Mouse (Mus musculus): Measurements from ENCODE around the gene Igflr1.

Igflr1 gene

GRCm38 (mm10) chr7:30564970-30565571 lies at the start of gene Igflr1:
Gene Igflr1, plus strand, starts transcription at chr7:30565427.
- no peak for DNase-seq (ENCODE audit: low spot score in 2 of 2)

DNA sequence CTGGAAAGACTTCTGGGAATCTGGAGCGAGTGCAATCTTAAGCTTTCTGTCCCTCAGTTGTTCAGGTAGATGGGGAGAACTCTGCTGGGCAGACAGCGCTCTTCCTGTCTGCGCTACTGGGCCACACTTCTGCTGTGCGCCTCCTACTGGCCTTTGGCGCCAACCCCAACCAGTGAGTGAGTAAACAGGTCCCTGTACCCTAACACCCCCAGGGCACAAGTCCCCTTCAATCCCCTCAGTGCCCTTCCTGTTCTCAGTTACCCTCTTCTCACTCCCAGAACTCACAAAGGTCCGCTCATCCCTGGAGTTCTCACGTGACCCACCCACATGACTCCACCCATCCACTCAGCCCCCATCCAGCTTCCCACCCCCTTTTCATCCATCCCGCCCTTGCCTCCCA lies 46.9 kb upstream of the Igflr1 start:
- no peak for DNase-seq (ENCODE audit: low spot score in 2 of 2)

DNA sequence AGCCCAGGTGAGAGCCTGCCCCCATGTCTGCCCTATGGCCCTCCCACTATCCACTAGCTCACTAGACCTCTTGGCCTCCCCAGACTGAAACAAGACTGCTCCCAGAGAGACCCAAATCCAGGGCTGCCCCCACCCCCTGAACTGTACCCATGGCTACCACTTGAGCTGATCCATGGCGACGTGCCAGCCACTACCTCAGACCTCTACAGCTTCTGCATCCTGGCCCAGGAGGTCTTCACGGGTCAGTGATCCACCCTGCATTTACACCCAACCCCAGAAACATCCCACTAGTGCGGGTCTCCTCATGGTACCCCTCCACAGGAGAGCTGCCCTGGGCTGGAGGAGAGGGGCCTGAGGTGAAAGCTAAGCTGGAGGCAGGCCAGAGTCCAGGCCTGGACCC lies 44.8 kb upstream of the Igflr1 start:
- DNase-seq (ENCODE audit: low spot score in 2 of 2): no peak

DNA sequence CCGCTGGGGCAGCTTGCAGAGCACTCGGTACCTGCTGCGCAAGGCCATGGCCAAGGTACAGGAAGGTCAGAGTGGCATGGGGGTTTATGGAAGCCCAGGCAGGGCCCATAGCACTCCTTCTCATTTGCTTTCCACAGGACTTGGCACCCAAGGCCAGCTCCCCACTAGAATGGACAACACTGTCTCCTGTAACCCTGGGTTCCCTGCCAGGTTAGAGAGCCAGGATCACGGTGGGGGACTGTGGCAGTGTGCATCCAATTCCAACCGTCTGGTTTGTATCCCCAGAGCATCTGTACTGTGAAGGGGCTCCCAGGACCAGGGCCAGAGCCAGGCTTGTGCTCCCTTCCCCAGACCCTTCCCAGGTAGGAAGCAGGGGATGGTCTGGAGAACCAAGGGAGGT lies 44.4 kb upstream of the Igflr1 start:
- DNase-seq (ENCODE audit: low spot score in 2 of 2): no peak

GRCm38 (mm10) chr7:30522871-30523270 lies 42.4 kb upstream of the Igflr1 start:
- no peak for DNase-seq (ENCODE audit: low spot score in 2 of 2)

GRCm38 (mm10) chr7:30524487-30524886 lies 40.7 kb upstream of the Igflr1 start:
- DNase-seq (ENCODE audit: low spot score in 2 of 2): no peak

- DNase-seq (ENCODE audit: low spot score in 2 of 2): no peak
Observed at GRCm38 (mm10) chr7:30525954-30526353, 39.3 kb upstream of the Igflr1 start.

GRCm38 (mm10) chr7:30526399-30526798 lies 38.8 kb upstream of the Igflr1 start:
- DNase-seq (ENCODE audit: low spot score in 2 of 2): no peak

DNA sequence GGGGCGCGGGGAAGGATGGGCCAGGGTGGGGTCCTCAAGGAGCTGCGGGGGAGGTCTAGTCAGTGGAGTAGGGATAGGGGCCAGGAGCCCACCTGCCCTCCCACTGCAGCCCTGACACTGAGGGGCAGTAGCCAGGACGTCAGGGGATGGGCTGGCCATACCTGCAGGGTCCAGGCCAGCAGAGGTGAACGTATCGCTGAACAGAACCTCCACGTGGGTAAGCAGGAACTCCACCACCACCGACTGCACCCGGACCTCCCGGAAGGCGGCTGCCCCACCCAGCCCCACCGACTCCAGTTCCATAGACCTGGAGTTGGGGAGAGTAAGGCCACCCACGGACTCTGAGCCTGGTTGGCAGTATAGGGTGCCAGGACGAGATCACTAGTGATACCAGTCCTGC lies 38.2 kb upstream of the Igflr1 start:
- no peak for DNase-seq (ENCODE audit: low spot score in 2 of 2)

DNA sequence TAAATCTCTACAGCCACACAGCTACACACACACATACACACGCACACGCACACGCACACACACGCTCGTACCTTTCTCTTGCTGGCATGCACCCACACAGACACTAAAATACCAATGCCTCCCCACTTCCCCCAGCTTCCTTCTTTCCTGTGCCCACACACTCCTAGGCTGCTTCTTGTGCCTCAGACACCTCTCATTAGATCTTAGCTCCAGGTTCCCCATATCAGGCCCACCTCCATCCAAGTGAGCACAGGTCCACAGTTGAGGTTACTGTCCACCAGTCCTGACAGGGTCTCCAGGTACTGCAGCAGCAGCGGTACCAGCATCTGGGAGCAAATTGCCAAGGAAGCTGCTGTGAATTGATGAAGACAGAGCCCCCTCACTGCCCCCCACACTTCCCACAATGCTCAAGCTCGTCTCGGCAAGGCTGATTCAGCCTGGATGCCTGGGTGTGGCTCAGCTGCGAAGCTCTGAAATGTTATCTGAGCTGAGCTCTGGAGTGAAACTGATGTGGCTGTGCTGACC lies 33.9 kb upstream of the Igflr1 start:
- DNase-seq (ENCODE audit: low spot score in 2 of 2): peak; percentile 66 to 84

GRCm38 (mm10) chr7:30532931-30533330 lies 32.3 kb upstream of the Igflr1 start:
- no peak for DNase-seq (ENCODE audit: low spot score in 2 of 2)

DNA sequence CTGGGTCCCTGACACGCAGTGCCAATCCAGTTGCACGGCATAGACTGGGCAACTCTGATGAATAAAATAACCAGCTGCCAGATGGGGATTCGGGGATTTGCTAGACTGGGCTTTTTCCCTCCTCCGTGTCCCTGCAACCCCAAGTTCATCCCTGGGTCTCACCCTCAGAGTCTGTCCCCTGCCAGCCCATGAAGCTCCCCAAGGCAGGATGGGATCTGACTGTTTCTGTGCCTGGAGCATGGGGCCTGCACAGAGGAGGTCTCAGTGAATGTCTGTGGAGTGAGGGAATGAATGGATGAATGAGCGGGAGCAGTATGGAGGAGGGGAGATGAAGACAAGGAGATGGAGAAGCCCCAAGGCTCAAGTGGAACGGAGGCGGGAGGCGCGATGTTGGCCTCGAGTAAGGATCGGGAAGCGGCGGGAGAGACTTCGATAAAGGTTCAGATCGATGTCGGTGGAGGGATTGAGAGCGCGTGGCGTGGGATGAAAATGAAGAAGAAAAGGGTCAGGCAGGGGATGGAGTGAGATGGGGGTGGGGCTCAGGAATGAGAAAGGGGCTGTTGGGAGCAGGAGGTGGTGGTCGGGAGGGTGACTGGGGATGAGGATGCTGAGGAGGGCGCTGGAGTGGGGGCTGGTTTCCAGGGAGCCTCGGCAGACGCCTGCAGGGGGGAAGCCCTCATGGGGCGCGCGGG lies 31.1 kb upstream of the Igflr1 start:
- DNase-seq (ENCODE audit: low spot score in 2 of 2): peak in 1 of 2 experiments; percentile 51

DNA sequence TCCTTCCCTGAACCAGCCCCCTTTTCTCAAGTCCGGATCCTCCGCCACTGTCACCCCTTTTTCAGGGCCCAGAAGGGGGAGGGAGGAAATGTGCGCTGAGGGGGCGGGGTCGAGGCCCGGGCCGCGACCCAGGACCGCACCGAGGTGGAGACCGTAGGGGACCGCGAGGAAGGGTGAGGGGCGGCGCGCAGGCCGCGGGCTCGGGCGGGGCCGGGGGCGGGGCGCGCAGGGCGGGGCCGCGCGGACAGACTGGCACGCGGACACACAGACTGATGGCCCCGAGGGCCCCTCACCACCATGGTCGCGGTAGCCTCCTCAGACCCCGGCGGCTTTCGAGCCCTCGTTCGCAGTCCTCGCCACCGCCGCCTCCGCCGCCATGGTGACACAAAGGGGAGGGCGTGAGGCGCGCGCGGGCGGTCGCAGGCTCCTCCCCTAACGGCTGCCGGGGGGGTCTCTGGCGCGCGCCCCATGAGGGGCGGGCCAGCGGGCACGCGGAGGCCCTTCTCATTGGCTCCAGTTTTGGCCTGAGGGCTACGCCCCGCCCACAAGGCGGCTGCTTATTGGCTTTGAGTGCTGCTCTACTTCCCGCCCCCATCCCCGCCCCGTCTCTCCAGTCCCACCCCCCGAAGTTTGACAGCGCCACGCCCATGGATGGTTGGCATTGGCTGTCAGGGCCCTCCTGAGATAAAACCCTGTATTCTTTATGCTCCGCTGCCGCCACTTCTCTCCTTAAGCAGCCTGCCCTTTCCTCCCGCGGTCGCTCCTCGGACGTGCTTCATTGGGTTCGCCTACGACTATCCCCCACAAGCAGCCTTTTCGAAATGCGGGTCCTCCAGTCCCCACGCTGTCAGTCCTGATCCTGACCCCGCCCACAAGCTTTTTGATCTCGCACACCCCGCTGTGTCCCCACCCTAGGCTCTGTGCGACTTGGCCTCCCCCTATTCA lies 30.3 kb upstream of the Igflr1 start, which contains the start of gene Arhgap33:
Gene Arhgap33, minus strand, starts transcription at position 428 of the 945 bp plus-strand sequence.
- peak; percentile 95 to 97 for DNase-seq (ENCODE audit: low spot score in 2 of 2)

- no peak for DNase-seq (ENCODE audit: low spot score in 2 of 2)
Observed at GRCm38 (mm10) chr7:30540572-30540971, 24.7 kb upstream of the Igflr1 start.

- no peak for DNase-seq (ENCODE audit: low spot score in 2 of 2)
Observed at GRCm38 (mm10) chr7:30544327-30544726, 20.9 kb upstream of the Igflr1 start.

GRCm38 (mm10) chr7:30549880-30550279 lies 15.3 kb upstream of the Igflr1 start:
- no peak for DNase-seq (ENCODE audit: low spot score in 2 of 2)

DNA sequence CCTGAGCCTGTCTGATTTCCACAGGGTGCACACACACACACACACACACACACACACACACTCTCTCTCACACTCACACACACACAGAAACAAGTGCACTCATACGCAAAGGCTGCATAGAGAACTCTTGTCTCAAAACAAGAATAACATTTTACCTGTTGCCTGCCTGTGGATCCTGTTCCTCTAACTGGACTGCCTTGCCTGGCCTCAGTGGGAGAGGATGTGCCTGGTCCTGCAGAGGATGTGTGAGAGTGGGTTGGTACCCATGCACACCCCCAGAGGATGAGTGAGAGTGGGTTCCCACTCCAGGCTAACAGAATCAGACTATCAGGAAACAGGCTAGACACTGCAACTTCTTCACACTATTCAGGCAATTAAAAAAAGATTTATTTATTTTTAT lies 14.6 kb upstream of the Igflr1 start:
- DNase-seq (ENCODE audit: low spot score in 2 of 2): no peak

DNA sequence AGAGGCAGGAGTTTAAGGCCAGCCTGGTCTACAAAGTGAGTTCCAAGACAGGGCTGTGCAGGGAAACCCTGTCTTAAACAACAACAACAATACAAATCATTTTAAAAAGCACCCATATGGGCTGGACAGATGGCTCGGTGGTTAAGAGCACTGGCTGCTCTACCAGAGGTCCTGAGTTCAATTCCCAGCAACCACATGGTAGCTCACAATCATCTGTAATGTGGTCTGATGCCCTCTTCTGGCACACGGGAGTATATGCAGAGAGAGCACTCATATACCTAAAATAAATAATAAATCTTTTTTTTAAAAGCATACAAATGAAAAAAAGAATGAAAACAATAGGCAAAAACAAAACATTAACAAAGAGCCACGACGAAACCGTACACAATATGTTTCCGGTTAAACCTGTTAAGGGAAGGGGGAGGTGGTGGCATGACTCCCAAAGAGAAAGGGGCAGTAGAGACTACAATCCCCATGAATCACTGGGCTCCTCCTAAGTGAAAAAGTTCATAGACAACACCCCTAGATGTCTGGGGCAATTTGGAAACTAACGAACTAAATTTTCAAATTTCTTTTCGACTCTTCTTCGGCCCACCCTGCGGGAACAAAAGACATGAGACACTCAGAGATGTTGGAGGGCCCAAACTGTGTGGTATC lies 13.7 kb upstream of the Igflr1 start:
- no peak for DNase-seq (ENCODE audit: low spot score in 2 of 2)

- DNase-seq (ENCODE audit: low spot score in 2 of 2): peak; percentile 94 to 98
Observed at GRCm38 (mm10) chr7:30552102-30553020, 12.9 kb upstream of the Igflr1 start, which contains the start of the genes Hspb6 and Proser3. Gene Hspb6, plus strand, starts transcription at chr7:30552178. Gene Proser3, minus strand, starts transcription at chr7:30552299.

- no peak for DNase-seq (ENCODE audit: low spot score in 2 of 2)
Observed at GRCm38 (mm10) chr7:30553021-30553589, 12.1 kb upstream of the Igflr1 start.

All from frontal cortex, postnatal 36 days (tissue).